Mouse (Mus musculus): ENCODE measurements around the gene Idh1. TPM values are rescaled to one million over a fixed set of nuclear protein-coding genes. Genes with fewer than 3 reads are reported as not detected.

Gene Idh1
- polyA plus RNA-seq, 1 experiment from 2014 or later, result 125 TPM

DNA sequence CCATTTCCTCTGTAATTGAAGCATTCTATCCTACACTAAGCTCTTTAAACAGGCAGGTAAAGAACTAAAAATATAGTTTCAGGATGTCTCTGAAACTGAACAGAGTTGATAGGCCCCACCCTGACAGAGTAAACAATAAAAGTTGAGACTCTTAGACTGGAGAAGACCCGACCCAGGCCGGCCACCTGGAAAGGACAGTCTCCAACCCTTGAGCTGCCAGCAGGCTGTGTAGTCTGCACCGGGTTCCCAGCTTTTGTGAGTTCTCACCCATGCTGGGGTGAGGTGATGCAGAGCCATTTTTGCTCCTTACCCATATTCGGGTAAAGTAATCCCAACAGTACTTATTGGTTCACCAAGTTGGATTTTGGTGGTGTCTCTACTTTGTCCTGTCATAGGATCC lies 10.1 kb downstream of the Idh1 start:
- Histone ChIP-seq H3K4me3 (replicated peaks) (no peak overlapping the region), H3K4me1 (0 out of 2 replicates have a peak, but pooled peaks cover 9% of the 10 kb centered on the region), H3K27ac (replicated peaks) (no peak overlapping the region), H3K36me3 (peaks cover 20% of the 10 kb centered on the region; the same call in 1 of the 2 replicates), H3K9me3 (replicated peaks) (no peaks in the 10 kb centered on the region), H3K27me3 (no peaks in the 10 kb centered on the region), H3K4me2 (replicated peaks) (no peak overlapping the region), H3K9ac (no peak overlapping the region)
- ATAC-seq (ENCODE audit: insufficient number of reproducible peaks, low FRiP score, low TSS enrichment, low read depth), result no peak
- WGBS, result 83% methylated on average over 4 of the region's 4 CpGs

DNA sequence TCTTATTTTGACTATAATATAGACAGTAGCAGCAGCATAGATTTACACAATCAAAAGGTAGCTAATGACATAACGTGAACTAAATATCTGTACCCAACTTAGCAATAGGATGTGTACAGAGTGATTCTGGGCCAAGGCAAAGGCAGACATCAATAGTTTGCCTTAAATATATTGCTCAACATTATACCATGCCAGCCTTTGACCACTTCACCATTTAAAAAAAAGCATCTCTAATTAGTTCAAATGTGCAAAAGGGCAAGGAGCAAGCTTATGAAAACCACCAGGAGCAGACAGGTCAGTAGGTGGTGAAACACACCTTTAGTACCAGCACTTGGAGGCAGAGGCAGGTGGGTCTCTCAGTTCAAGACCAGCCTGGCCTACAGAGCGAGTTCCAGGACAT lies 12.6 kb downstream of the Idh1 start:
- no peak overlapping the region for H3K27ac ChIP-seq (replicated peaks)
- no peaks in the 10 kb centered on the region for H3K27me3 ChIP-seq
- H3K9ac ChIP-seq, result no peak overlapping the region
- 92% methylated on average over 2 of the region's 2 CpGs for WGBS
- H3K4me3 ChIP-seq (replicated peaks), result no peak overlapping the region
- 0 out of 2 replicates have a peak, but pooled peaks cover 9% of the 10 kb centered on the region for H3K4me1 ChIP-seq
- ATAC-seq (ENCODE audit: insufficient number of reproducible peaks, low FRiP score, low TSS enrichment, low read depth), result no peak
- no peak overlapping the region for H3K4me2 ChIP-seq (replicated peaks)
- H3K9me3 ChIP-seq (replicated peaks), result no peaks in the 10 kb centered on the region
- peaks cover 41% of the 10 kb centered on the region for H3K36me3 ChIP-seq

DNA sequence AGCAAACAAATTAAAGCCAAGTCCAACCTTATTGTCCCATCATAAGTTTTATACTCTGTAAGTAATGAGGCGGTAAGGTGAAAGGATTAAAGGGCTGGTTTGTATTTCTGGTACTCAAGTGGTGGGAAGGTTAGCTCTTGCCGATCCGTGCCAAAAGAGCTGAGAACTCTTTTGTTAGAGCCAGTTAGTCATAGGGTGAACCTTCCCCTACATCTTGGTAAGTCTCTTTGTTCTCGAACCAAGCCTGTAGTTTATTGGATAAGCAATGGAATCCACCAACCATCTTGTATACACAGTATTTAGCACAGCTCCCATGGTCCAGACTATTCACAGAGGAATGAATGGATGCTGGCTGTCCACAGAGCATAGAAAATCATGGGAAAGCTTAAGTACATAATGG lies 14.7 kb downstream of the Idh1 start:
- no peak for ATAC-seq (ENCODE audit: insufficient number of reproducible peaks, low FRiP score, low TSS enrichment, low read depth)
- no peaks in the 10 kb centered on the region for H3K27me3 ChIP-seq
- no peak overlapping the region for H3K4me2 ChIP-seq (replicated peaks)
- no peak overlapping the region for H3K27ac ChIP-seq (replicated peaks)
- no peaks in the 10 kb centered on the region for H3K4me1 ChIP-seq
- 87% methylated on average over 4 of the region's 4 CpGs for WGBS
- H3K9me3 ChIP-seq (replicated peaks), result no peaks in the 10 kb centered on the region
- H3K9ac ChIP-seq, result no peak overlapping the region
- peaks cover 59% of the 10 kb centered on the region for H3K36me3 ChIP-seq
- H3K4me3 ChIP-seq (replicated peaks), result no peak overlapping the region

GRCm38 (mm10) chr1:65169947-65170346 lies 16.4 kb downstream of the Idh1 start:
- WGBS, result 92% methylated on average over 5 of the region's 5 CpGs

DNA sequence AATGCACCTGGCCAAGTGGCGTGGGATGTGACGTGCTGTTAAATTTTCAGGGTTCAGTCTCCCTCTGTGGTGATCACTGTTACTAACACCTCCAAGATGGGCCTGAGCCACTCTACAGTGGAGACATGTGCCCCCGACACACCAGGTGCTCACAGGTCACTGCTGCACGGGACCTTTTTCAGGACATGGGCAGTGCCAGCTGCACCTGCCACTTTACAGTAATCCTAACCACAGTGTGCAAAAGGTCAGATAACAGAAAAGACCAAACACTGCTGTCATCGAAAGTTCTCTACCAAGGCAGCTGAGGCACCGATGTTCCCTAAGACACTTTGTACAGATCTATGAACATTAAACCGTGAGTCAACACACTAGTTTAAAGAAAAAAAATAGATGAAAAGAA lies 16.8 kb downstream of the Idh1 start:
- Histone ChIP-seq H3K9ac (no peak overlapping the region), H3K27ac (replicated peaks) (no peak overlapping the region), H3K27me3 (no peaks in the 10 kb centered on the region), H3K4me1 (no peaks in the 10 kb centered on the region), H3K36me3 (peaks cover 75% of the 10 kb centered on the region), H3K4me3 (replicated peaks) (no peak overlapping the region), H3K9me3 (replicated peaks) (no peaks in the 10 kb centered on the region), H3K4me2 (replicated peaks) (no peak overlapping the region)
- WGBS, result 90% methylated on average over 7 of the region's 7 CpGs
- ATAC-seq (ENCODE audit: insufficient number of reproducible peaks, low FRiP score, low TSS enrichment, low read depth), result no peak

More at GRCm38 (mm10) chr1:65169947-65170346, 16.4 kb downstream of the Idh1 start:
- no peak overlapping the region for H3K9ac ChIP-seq
- H3K27ac ChIP-seq (replicated peaks), result no peak overlapping the region
- no peaks in the 10 kb centered on the region for H3K4me1 ChIP-seq
- no peak overlapping the region for H3K4me3 ChIP-seq (replicated peaks)
- no peaks in the 10 kb centered on the region for H3K9me3 ChIP-seq (replicated peaks)
- H3K36me3 ChIP-seq, result peaks cover 73% of the 10 kb centered on the region
- no peak for ATAC-seq (ENCODE audit: insufficient number of reproducible peaks, low FRiP score, low TSS enrichment, low read depth)
- no peak overlapping the region for H3K4me2 ChIP-seq (replicated peaks)
- no peaks in the 10 kb centered on the region for H3K27me3 ChIP-seq

DNA sequence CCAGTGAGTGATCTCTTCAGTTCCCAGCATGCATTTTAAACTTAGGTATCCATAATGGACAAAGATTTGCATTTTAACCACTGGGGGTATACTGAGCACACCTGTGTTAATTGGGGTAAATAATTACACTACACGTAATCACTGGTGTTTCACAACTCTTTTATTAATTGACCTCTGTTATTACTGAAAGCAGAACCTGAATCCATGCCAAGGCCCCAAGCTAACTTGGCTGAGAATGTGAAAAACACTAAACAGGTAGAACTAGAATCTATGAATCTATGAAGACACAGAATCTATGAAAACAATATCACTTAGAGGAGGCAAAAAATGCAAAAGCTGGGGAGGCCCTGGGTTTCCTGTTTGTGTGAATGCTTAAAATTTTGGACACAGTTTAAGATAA lies 18.8 kb downstream of the Idh1 start:
- Histone ChIP-seq H3K4me1 (no peaks in the 10 kb centered on the region), H3K9me3 (replicated peaks) (no peaks in the 10 kb centered on the region), H3K27ac (replicated peaks) (no peak overlapping the region), H3K9ac (no peak overlapping the region), H3K4me3 (replicated peaks) (no peak overlapping the region), H3K27me3 (no peaks in the 10 kb centered on the region), H3K36me3 (peaks cover 82% of the 10 kb centered on the region), H3K4me2 (replicated peaks) (no peak overlapping the region)
- 66% methylated on average over 1 of the region's 1 CpGs for WGBS
- no peak for ATAC-seq (ENCODE audit: insufficient number of reproducible peaks, low FRiP score, low TSS enrichment, low read depth)

DNA sequence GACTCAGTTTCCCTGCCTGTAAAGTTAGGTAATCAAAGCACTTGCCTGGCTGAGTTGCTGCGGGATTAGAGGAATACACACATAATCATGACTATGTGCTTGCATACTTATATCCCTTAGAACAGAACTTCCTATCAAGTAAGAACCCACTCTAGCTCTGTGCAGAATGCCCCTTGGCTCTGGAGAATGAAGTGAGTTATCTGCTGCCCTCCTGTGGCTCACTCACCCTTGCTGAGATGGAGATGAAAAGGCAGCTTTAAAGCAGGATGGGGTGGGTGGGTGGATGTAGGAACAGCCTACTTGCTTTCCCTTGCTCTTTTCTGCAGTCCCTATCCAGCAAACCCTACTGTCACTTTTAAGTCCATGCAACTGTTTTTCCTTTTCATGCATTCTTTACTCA lies 24.1 kb downstream of the Idh1 start:
- Histone ChIP-seq H3K27me3 (no peaks in the 10 kb centered on the region), H3K27ac (replicated peaks) (no peak overlapping the region), H3K4me3 (replicated peaks) (no peak overlapping the region), H3K36me3 (peaks cover 83% of the 10 kb centered on the region), H3K9me3 (replicated peaks) (no peaks in the 10 kb centered on the region), H3K9ac (no peak overlapping the region), H3K4me1 (no peaks in the 10 kb centered on the region), H3K4me2 (replicated peaks) (no peak overlapping the region)
- no peak for ATAC-seq (ENCODE audit: insufficient number of reproducible peaks, low FRiP score, low TSS enrichment, low read depth)
- 91% methylated on average over 1 of the region's 1 CpGs for WGBS

GRCm38 (mm10) chr1:65156111-65156510 lies 30.2 kb downstream of the Idh1 start:
- Histone ChIP-seq H3K9ac (no peak overlapping the region), H3K9me3 (replicated peaks) (no peaks in the 10 kb centered on the region), H3K27ac (replicated peaks) (no peak overlapping the region), H3K4me2 (replicated peaks) (no peak overlapping the region), H3K36me3 (peaks cover 31% of the 10 kb centered on the region), H3K4me3 (replicated peaks) (no peak overlapping the region), H3K4me1 (no peaks in the 10 kb centered on the region), H3K27me3 (no peaks in the 10 kb centered on the region)
- no peak for ATAC-seq (ENCODE audit: insufficient number of reproducible peaks, low FRiP score, low TSS enrichment, low read depth)
- WGBS, result 90% methylated on average over 5 of the region's 5 CpGs

- H3K4me1 ChIP-seq, result no peaks in the 10 kb centered on the region
- no peak overlapping the region for H3K4me3 ChIP-seq (replicated peaks)
- no peak overlapping the region for H3K9ac ChIP-seq
- no peak overlapping the region for H3K27ac ChIP-seq (replicated peaks)
- H3K9me3 ChIP-seq (replicated peaks), result no peaks in the 10 kb centered on the region
- peaks cover 18% of the 10 kb centered on the region for H3K36me3 ChIP-seq
- no peak for ATAC-seq (ENCODE audit: insufficient number of reproducible peaks, low FRiP score, low TSS enrichment, low read depth)
- H3K27me3 ChIP-seq, result no peaks in the 10 kb centered on the region
- H3K4me2 ChIP-seq (replicated peaks), result no peak overlapping the region
Observed at GRCm38 (mm10) chr1:65154814-65155213, 31.5 kb downstream of the Idh1 start.

- Histone ChIP-seq H3K4me1 (no peaks in the 10 kb centered on the region), H3K36me3 (no peaks in the 10 kb centered on the region), H3K9me3 (replicated peaks) (no peaks in the 10 kb centered on the region), H3K9ac (no peak overlapping the region), H3K27ac (replicated peaks) (no peak overlapping the region), H3K4me2 (replicated peaks) (no peak overlapping the region), H3K27me3 (no peaks in the 10 kb centered on the region), H3K4me3 (replicated peaks) (no peak overlapping the region)
- ATAC-seq (ENCODE audit: insufficient number of reproducible peaks, low FRiP score, low TSS enrichment, low read depth), result no peak
- 65% methylated on average over 3 of the region's 3 CpGs for WGBS
Observed at GRCm38 (mm10) chr1:65147971-65148370, 38.3 kb downstream of the Idh1 start.

- H3K4me3 ChIP-seq (replicated peaks), result no peak overlapping the region
- H3K4me2 ChIP-seq (replicated peaks), result no peak overlapping the region
- H3K9ac ChIP-seq, result no peak overlapping the region
- H3K27ac ChIP-seq (replicated peaks), result no peak overlapping the region
- WGBS, result 86% methylated on average over 5 of the region's 5 CpGs
- H3K36me3 ChIP-seq, result no peaks in the 10 kb centered on the region
- H3K27me3 ChIP-seq, result no peaks in the 10 kb centered on the region
- H3K9me3 ChIP-seq (replicated peaks), result no peaks in the 10 kb centered on the region
- H3K4me1 ChIP-seq, result no peaks in the 10 kb centered on the region
- ATAC-seq (ENCODE audit: insufficient number of reproducible peaks, low FRiP score, low TSS enrichment, low read depth), result no peak
Observed at GRCm38 (mm10) chr1:65147326-65147725, 39.0 kb downstream of the Idh1 start.

DNA sequence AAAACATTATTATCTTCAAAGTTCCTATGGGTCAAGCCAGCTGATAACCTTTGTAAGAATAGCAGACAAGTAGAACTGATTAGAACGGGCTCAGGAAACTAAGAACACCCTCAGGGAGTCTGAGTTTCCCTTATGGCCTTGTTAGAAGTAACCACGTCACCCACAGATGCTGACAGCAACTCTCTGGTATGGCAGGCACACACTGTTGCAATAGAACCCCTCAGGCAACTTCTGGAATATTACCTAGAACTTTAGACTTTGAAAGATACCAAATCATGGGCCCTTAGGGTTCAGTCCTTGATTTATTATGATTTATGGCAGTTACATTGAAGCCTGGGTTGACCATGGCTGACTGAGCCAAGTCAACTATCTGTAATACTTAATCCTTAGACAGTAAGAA lies 39.7 kb downstream of the Idh1 start:
- H3K4me1 ChIP-seq, result no peaks in the 10 kb centered on the region
- no peaks in the 10 kb centered on the region for H3K36me3 ChIP-seq
- H3K27ac ChIP-seq (replicated peaks), result no peak overlapping the region
- H3K4me2 ChIP-seq (replicated peaks), result no peak overlapping the region
- no peaks in the 10 kb centered on the region for H3K9me3 ChIP-seq (replicated peaks)
- 25% methylated on average over 2 of the region's 2 CpGs for WGBS
- no peak for ATAC-seq (ENCODE audit: insufficient number of reproducible peaks, low FRiP score, low TSS enrichment, low read depth)
- H3K27me3 ChIP-seq, result no peaks in the 10 kb centered on the region
- H3K4me3 ChIP-seq (replicated peaks), result no peak overlapping the region
- H3K9ac ChIP-seq, result no peak overlapping the region
